In the genomic region with DNA sequence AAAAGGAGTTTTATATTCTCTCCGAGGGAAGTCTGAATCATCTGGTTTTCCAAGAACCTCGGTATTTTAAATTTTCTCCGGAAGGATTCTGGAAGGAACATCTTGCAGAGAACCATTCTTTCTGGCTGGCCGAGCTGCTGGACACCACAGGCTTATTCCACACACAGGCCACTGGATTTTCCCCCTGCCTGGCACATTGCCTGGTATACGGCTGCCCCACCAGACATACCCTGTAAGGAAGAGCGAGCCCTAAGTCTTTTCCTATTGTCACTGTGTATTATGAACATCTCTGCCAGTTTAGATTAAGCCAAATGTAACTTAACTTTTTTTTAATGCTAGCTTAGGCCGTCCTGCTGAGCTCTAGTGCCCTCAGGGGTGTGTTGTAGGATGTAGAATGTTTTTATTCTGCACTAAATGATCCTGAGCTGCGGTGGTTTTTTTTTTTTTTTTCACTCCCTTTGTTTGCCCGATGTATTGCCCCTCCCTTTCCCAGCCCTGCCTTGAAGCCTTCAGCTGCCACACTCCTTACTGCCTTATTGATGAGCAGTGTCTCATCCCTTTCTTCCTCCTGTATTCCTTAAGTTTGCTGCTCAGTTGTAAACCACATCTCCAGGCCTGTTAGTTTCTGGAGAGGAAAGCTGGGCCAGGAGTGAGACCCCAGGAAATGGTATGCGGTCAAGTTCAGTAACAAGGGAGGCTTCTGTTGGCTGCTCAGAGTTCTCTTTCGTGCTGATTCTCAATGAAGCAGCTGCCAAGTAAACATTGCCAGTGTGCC, we compare ENCODE assay signal across 13 mouse cellular contexts.
A peak's percentile ranks its signal among the peaks of the same experiment; 100 is the strongest.
DNase-seq lines count a peak whose midpoint lies in the region; ATAC-seq lines count a peak whose summit lies in the region.
"Had no signal": no experiment of that assay in that cellular context is flagged by ENCODE, and none has a peak within 500 bp of the region (broad histone marks: within the 10 kb centered on the region; RNA-seq: fewer than 3 reads in every experiment).

No protein-coding gene starts in this region.

- no peak overlapping the region for H3K4me3 ChIP-seq in intestine, embryonic 15.5 days (replicated peaks)
- no peak overlapping the region for H3K4me3 ChIP-seq in intestine, embryonic 16.5 days (ENCODE audit: low read length)
- no peak overlapping the region for H3K4me3 ChIP-seq in embryonic facial prominence, embryonic 10.5 days
- no peak overlapping the region for H3K4me3 ChIP-seq in hindbrain, embryonic 14.5 days (replicated peaks; ENCODE audit: low read length)
- no peak overlapping the region for H3K4me3 ChIP-seq in neural tube, embryonic 11.5 days (ENCODE audit: low read depth, low read length)
- H3K4me3 ChIP-seq: heart, embryonic 13.5 days; megakaryocyte, embryonic 14.5 days had no signal

- H3K4me1 ChIP-seq in intestine, embryonic 15.5 days (replicated peaks) = no peaks in the 10 kb centered on the region
- H3K4me1 ChIP-seq in intestine, embryonic 16.5 days (ENCODE audit: control insufficient read depth, insufficient read depth, low read length) = no peaks in the 10 kb centered on the region
- H3K4me1 ChIP-seq in embryonic facial prominence, embryonic 10.5 days = peaks cover 13% of the 10 kb centered on the region
- H3K4me1 ChIP-seq in hindbrain, embryonic 14.5 days (replicated peaks; ENCODE audit: control insufficient read depth, insufficient read depth, low read length) = peaks cover 19% of the 10 kb centered on the region
- 0 out of 2 replicates have a peak, but pooled peaks cover 4% of the 10 kb centered on the region for H3K4me1 ChIP-seq in neural tube, embryonic 11.5 days (ENCODE audit: control insufficient read depth, insufficient read depth, low read length)
- H3K4me1 ChIP-seq: heart, embryonic 13.5 days; megakaryocyte, embryonic 14.5 days had no signal

- ATAC-seq in intestine, embryonic 15.5 days = 0 out of 2 replicates have a peak, but pooled peaks have one; percentile 12
- no peak for ATAC-seq in intestine, embryonic 16.5 days
- ATAC-seq in hindbrain, embryonic 14.5 days (ENCODE audit: low FRiP score) = peak; percentile 75
- peak; percentile 64 for ATAC-seq in neural tube, embryonic 11.5 days (ENCODE audit: insufficient read depth, low FRiP score, low TSS enrichment)

- H3K27ac ChIP-seq in intestine, embryonic 15.5 days = no peak overlapping the region
- no peak overlapping the region for H3K27ac ChIP-seq in intestine, embryonic 16.5 days (ENCODE audit: low read length)
- H3K27ac ChIP-seq in embryonic facial prominence, embryonic 10.5 days (replicated peaks) = peak overlapping the region; percentile 15
- H3K27ac ChIP-seq in hindbrain, embryonic 14.5 days = peak overlapping the region; percentile 78
- no peak overlapping the region for H3K27ac ChIP-seq in neural tube, embryonic 11.5 days (ENCODE audit: low read depth, low read length)
- H3K27ac ChIP-seq: heart, embryonic 13.5 days had no signal

- H3K9me3 ChIP-seq in intestine, embryonic 15.5 days = no peaks in the 10 kb centered on the region
- no peaks in the 10 kb centered on the region for H3K9me3 ChIP-seq in intestine, embryonic 16.5 days (ENCODE audit: control insufficient read depth, low read length)
- no peaks in the 10 kb centered on the region for H3K9me3 ChIP-seq in embryonic facial prominence, embryonic 10.5 days
- H3K9me3 ChIP-seq in hindbrain, embryonic 14.5 days (ENCODE audit: control insufficient read depth, low read length) = no peaks in the 10 kb centered on the region
- H3K9me3 ChIP-seq in neural tube, embryonic 11.5 days (ENCODE audit: control insufficient read depth, low read length) = no peaks in the 10 kb centered on the region
- H3K9me3 ChIP-seq: heart, embryonic 13.5 days had no signal

- no peaks in the 10 kb centered on the region for H3K27me3 ChIP-seq in intestine, embryonic 15.5 days (replicated peaks)
- H3K27me3 ChIP-seq in intestine, embryonic 16.5 days (replicated peaks; ENCODE audit: control insufficient read depth, insufficient read depth, low read length) = no peaks in the 10 kb centered on the region
- no peaks in the 10 kb centered on the region for H3K27me3 ChIP-seq in embryonic facial prominence, embryonic 10.5 days (replicated peaks; ENCODE audit: low read depth, poor library complexity, severe bottlenecking)
- no peaks in the 10 kb centered on the region for H3K27me3 ChIP-seq in hindbrain, embryonic 14.5 days (ENCODE audit: control insufficient read depth, insufficient read depth, low read length)
- no peaks in the 10 kb centered on the region for H3K27me3 ChIP-seq in neural tube, embryonic 11.5 days (ENCODE audit: control insufficient read depth, insufficient read depth, low read length)
- H3K27me3 ChIP-seq: heart, embryonic 13.5 days; megakaryocyte, embryonic 14.5 days had no signal

- H3K36me3 ChIP-seq in intestine, embryonic 15.5 days = no peaks in the 10 kb centered on the region
- no peaks in the 10 kb centered on the region for H3K36me3 ChIP-seq in intestine, embryonic 16.5 days (ENCODE audit: control insufficient read depth, insufficient read depth, low read length)
- H3K36me3 ChIP-seq in embryonic facial prominence, embryonic 10.5 days (replicated peaks) = no peaks in the 10 kb centered on the region
- no peaks in the 10 kb centered on the region for H3K36me3 ChIP-seq in hindbrain, embryonic 14.5 days (replicated peaks; ENCODE audit: control insufficient read depth, insufficient read depth)
- H3K36me3 ChIP-seq in neural tube, embryonic 11.5 days (ENCODE audit: control insufficient read depth, insufficient read depth, low read length) = no peaks in the 10 kb centered on the region
- H3K36me3 ChIP-seq: heart, embryonic 13.5 days had no signal

- 38% methylated on average over 11 of the region's 11 CpGs for whole genome bisulfite sequencing in intestine, embryonic 15.5 days
- WGBS in intestine, embryonic 16.5 days = 39% methylated on average over 11 of the region's 11 CpGs
- 37% methylated on average over 11 of the region's 11 CpGs for WGBS in embryonic facial prominence, embryonic 10.5 days
- WGBS in hindbrain, embryonic 14.5 days = 21% methylated on average over 11 of the region's 11 CpGs
- WGBS in neural tube, embryonic 11.5 days = 33% methylated on average over 11 of the region's 11 CpGs

- no peak overlapping the region for H3K4me2 ChIP-seq in intestine, embryonic 15.5 days (replicated peaks)
- H3K4me2 ChIP-seq in intestine, embryonic 16.5 days (ENCODE audit: low read depth, low read length) = no peak overlapping the region
- H3K4me2 ChIP-seq in hindbrain, embryonic 14.5 days (replicated peaks) = peak overlapping the region; percentile 27
- H3K4me2 ChIP-seq in neural tube, embryonic 11.5 days (ENCODE audit: low read depth) = no peak overlapping the region
- H3K4me2 ChIP-seq: heart, embryonic 13.5 days had no signal

- no peak overlapping the region for H3K9ac ChIP-seq in intestine, embryonic 15.5 days
- H3K9ac ChIP-seq in intestine, embryonic 16.5 days (ENCODE audit: low read depth, low read length) = no peak overlapping the region
- peak overlapping the region; percentile 10; the same call in 1 of the 2 replicates for H3K9ac ChIP-seq in hindbrain, embryonic 14.5 days
- H3K9ac ChIP-seq in neural tube, embryonic 11.5 days (ENCODE audit: low read length) = peak overlapping the region; percentile 39
- H3K9ac ChIP-seq: heart, embryonic 13.5 days had no signal

- DNase-seq in embryonic facial prominence, embryonic 10.5 days (ENCODE audit: low spot score) = no peak
- DNase-seq in hindbrain, embryonic 14.5 days (ENCODE audit: low spot score) = peak; percentile 48
- peak; percentile 24 for DNase-seq in neural tube, embryonic 11.5 days (ENCODE audit: low spot score)
- DNase-seq in urinary bladder, postnatal 10 days (ENCODE audit: low spot score) = no peak
- DNase-seq in cerebellum, adult 11-12 months = no peak
- no peak for DNase-seq in ovary, postnatal 36 days (ENCODE audit: low spot score)
- DNase-seq: adrenal gland, adult 8-10 months; kidney, adult 9 months; thymus, postnatal 25 days had no signal

Comparison
In these comparisons a context has a peak if more than half of its experiments do, and no peak if none do; other contexts are left out.
1. H3K27ac ChIP-seq: peak in embryonic facial prominence, embryonic 10.5 days (single experiment) and hindbrain, embryonic 14.5 days (single experiment); none in intestine, embryonic 15.5 days (single experiment), intestine, embryonic 16.5 days (single experiment) and neural tube, embryonic 11.5 days (single experiment).
2. H3K9ac ChIP-seq: peak in hindbrain, embryonic 14.5 days (single experiment) and neural tube, embryonic 11.5 days (single experiment); none in intestine, embryonic 15.5 days (single experiment) and intestine, embryonic 16.5 days (single experiment).
3. DNase-seq: peak in hindbrain, embryonic 14.5 days (single experiment) and neural tube, embryonic 11.5 days (single experiment); none in embryonic facial prominence, embryonic 10.5 days (single experiment), urinary bladder, postnatal 10 days (single experiment), cerebellum, adult 11-12 months (single experiment) and ovary, postnatal 36 days (single experiment).